Mouse (Mus musculus) c-Kit-negative CD71-positive TER-119-positive erythroid progenitor cells, embryonic 14.5 days (primary cell): Measurements from ENCODE around the gene Spsb1.

Source experiments
- DNase-seq: peaks from one replicate; pipeline ENCODE4 v3.0.0-alpha.2; 2013; ENCODE audit warnings: low read depth, low spot score

Spsb1 gene

GRCm38 (mm10) chr4:149913709-149914370, 41.0 kb downstream of the Spsb1 start:
- DNase-seq, result no peak

- no peak for DNase-seq
These were observed 42.4 kb downstream of the Spsb1 start for GRCm38 (mm10) chr4:149912451-149912850.

- DNase-seq, result no peak
These were observed 44.3 kb downstream of the Spsb1 start for GRCm38 (mm10) chr4:149910558-149910957.

GRCm38 (mm10) chr4:149909551-149909950, 45.3 kb downstream of the Spsb1 start:
- DNase-seq, result no peak

- DNase-seq, result no peak
These were observed 45.9 kb downstream of the Spsb1 start for GRCm38 (mm10) chr4:149908923-149909322.

- DNase-seq, result no peak
These were observed 47.2 kb downstream of the Spsb1 start for GRCm38 (mm10) chr4:149907656-149908055.

GRCm38 (mm10) chr4:149906921-149907320, 47.9 kb downstream of the Spsb1 start:
- no peak for DNase-seq

GRCm38 (mm10) chr4:149905302-149905974, 49.4 kb downstream of the Spsb1 start:
- DNase-seq, result no peak

GRCm38 (mm10) chr4:149903026-149903425, 51.8 kb downstream of the Spsb1 start:
- DNase-seq, result no peak

- DNase-seq, result no peak
These were observed 53.5 kb downstream of the Spsb1 start for GRCm38 (mm10) chr4:149901349-149901782.

- no peak for DNase-seq
These were observed 57.1 kb downstream of the Spsb1 start for GRCm38 (mm10) chr4:149897661-149898260.

- DNase-seq, result no peak
These were observed 58.8 kb downstream of the Spsb1 start for GRCm38 (mm10) chr4:149896024-149896538.

- no peak for DNase-seq
These were observed 59.6 kb downstream of the Spsb1 start for GRCm38 (mm10) chr4:149895226-149895625.

- DNase-seq, result no peak
These were observed 60.5 kb downstream of the Spsb1 start for GRCm38 (mm10) chr4:149894300-149894699.

GRCm38 (mm10) chr4:149893611-149894151, 61.2 kb downstream of the Spsb1 start:
- DNase-seq, result no peak

- no peak for DNase-seq
These were observed 63.5 kb downstream of the Spsb1 start for GRCm38 (mm10) chr4:149891172-149891960.

GRCm38 (mm10) chr4:149890551-149890950, 64.3 kb downstream of the Spsb1 start:
- no peak for DNase-seq

GRCm38 (mm10) chr4:149889851-149890250, 65.0 kb downstream of the Spsb1 start:
- DNase-seq, result no peak

- no peak for DNase-seq
These were observed 65.9 kb downstream of the Spsb1 start for GRCm38 (mm10) chr4:149888736-149889470.

- DNase-seq, result no peak
These were observed 66.7 kb downstream of the Spsb1 start for GRCm38 (mm10) chr4:149888156-149888555.
